Mouse (Mus musculus): ENCODE results near the gene Il22ra1. TPM values are rescaled to one million over a fixed set of nuclear protein-coding genes. Genes with fewer than 3 reads are reported as not detected.

Gene Il22ra1
- polyA plus RNA-seq (2015; fragmentation: Nextera tagmentation; extraction: Ambion mirVana), result 0.05 TPM in 1 of 2 replicates, not detected in the other

GRCm38 (mm10) chr4:135727817-135728216 is at the start of gene Il22ra1:
Gene Il22ra1, plus strand, starts transcription at chr4:135728172.

DNA sequence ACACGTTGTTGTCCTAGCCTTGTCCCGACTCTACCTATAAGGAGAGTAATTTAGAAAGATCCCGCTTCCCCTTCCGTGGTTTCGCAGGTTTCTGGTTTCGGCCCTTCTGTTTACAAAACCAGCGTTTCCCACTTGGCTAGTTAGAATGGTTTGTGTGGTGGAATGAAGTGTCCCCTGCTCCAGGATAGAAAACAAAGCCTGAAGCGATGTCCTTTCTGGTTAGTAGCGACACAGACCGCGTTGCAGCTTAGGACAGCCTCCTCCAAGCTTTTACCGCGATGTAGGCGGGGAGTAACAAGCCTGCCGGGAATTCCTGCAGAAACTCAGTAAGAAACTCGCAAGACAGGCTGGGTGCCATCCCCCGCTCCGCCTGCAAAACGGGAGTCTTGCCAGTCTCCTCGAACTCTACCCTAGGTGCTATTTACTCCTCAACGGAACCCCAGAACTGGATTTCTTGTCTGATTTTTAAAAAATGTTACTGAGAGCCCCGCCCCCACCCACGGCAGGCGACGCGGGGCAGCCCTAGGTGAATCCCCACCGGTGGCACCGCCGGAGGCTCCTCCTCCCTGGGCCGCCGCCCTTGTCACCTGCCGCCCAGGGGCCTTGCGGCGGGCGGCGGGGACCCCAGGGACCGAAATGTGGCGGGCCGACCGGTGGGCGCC is 41.9 kb upstream of the Il22ra1 start, which contains the start of gene Ifnlr1:
Ifnlr1 (plus strand) TSS at position 382 of the 662 bp plus-strand sequence.

DNA sequence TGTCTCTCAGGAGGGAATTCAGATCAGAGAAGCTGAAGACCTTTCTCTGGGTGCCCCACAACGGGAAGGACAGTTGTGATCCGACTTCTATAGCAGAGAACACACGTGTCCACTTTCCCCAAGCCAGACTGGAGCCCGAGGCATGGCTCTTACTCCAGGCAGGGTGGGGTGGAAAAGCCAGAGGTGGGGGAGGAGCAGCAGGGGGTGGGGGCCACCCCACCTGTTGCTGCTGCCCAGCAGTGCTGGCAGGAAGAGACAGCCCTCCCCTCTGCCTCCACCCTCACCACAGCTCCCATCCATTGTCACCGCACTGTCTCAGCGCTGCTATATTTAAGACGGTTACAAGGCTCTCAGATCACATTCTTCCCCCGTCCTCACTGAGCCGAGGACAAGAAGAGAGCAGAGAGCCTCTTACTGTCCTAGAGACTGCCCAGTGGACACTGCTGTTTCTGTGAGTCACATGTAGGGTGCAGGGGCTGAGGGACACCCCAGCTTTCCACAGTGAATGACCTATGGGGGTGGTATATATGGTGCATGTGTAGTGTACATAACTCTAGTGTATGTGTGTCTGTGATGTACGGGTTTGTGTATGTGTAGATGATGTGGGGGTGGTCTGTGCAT is 31.5 kb downstream of the Il22ra1 start, which contains the start of gene Myom3:
Myom3 (plus strand) TSS at position 360 of the 621 bp plus-strand sequence.

Other genes starting within 250 kb of the Il22ra1 start
- gene Stpg1, start 233.4 kb upstream of the Il22ra1 start, polyA plus RNA-seq (2015; fragmentation: Nextera tagmentation; extraction: Ambion mirVana), result 0.06 and 0.12 TPM in 2 replicates
- 1.5 and 2.6 TPM in 2 replicates for gene Nipal3, start 233.1 kb upstream of the Il22ra1 start, polyA plus RNA-seq (2015; fragmentation: Nextera tagmentation; extraction: Ambion mirVana)
- 0.83 TPM in 1 of 2 replicates, not detected in the other for gene Grhl3, start 154.5 kb upstream of the Il22ra1 start, polyA plus RNA-seq (2015; fragmentation: Nextera tagmentation; extraction: Ambion mirVana)
- 0.05 TPM in 1 of 2 replicates, not detected in the other for gene Ifnlr1, start 41.9 kb upstream of the Il22ra1 start, polyA plus RNA-seq (2015; fragmentation: Nextera tagmentation; extraction: Ambion mirVana)
- 17.1 and 18.2 TPM in 2 replicates for gene Myom3, start 31.5 kb downstream of the Il22ra1 start, polyA plus RNA-seq (2015; fragmentation: Nextera tagmentation; extraction: Ambion mirVana)
- 73.3 and 74.2 TPM in 2 replicates for gene Srsf10, start 127.6 kb downstream of the Il22ra1 start, polyA plus RNA-seq (2015; fragmentation: Nextera tagmentation; extraction: Ambion mirVana)
- 96.7 and 102 TPM in 2 replicates for gene Pnrc2, start 145.7 kb downstream of the Il22ra1 start, polyA plus RNA-seq (2015; fragmentation: Nextera tagmentation; extraction: Ambion mirVana)
- 0.46 and 0.57 TPM in 2 replicates for gene Cnr2, start 167.2 kb downstream of the Il22ra1 start, polyA plus RNA-seq (2015; fragmentation: Nextera tagmentation; extraction: Ambion mirVana)
- gene Fuca1, start 192.6 kb downstream of the Il22ra1 start, polyA plus RNA-seq (2015; fragmentation: Nextera tagmentation; extraction: Ambion mirVana), result 38.2 and 40.3 TPM in 2 replicates
- gene Hmgcl, start 218.3 kb downstream of the Il22ra1 start, polyA plus RNA-seq (2015; fragmentation: Nextera tagmentation; extraction: Ambion mirVana), result 76.7 and 78.3 TPM in 2 replicates
- gene Gale, start 235.6 kb downstream of the Il22ra1 start, polyA plus RNA-seq (2015; fragmentation: Nextera tagmentation; extraction: Ambion mirVana), result 7.0 and 16.6 TPM in 2 replicates
- gene Lypla2, start 244.5 kb downstream of the Il22ra1 start, polyA plus RNA-seq (2015; fragmentation: Nextera tagmentation; extraction: Ambion mirVana), result 45.9 and 54.5 TPM in 2 replicates

Measured in skeletal muscle tissue, postnatal 0 days (tissue).